Mouse (Mus musculus) liver, adult (tissue): Measurements from ENCODE around the gene Zap70.

Experiments
- GATA4 ChIP-seq: IDR thresholded peaks from 2 replicates; pipeline ENCODE4 v1.6.1; 2014; ENCODE audit warnings: mild to moderate bottlenecking, low read length; ENCODE audit not compliant: insufficient replicate concordance

Gene Zap70

GRCm38 (mm10) chr1:36761061-36761460 lies 537 bp upstream of the Zap70 start:
- TF ChIP-seq GATA4 = no peak

- no peak for TF ChIP-seq GATA4
Observed at GRCm38 (mm10) chr1:36766431-36767205, 5.0 kb downstream of the Zap70 start.

- TF ChIP-seq GATA4 = no peak
Observed at GRCm38 (mm10) chr1:36767321-36767720, 5.7 kb downstream of the Zap70 start.

DNA sequence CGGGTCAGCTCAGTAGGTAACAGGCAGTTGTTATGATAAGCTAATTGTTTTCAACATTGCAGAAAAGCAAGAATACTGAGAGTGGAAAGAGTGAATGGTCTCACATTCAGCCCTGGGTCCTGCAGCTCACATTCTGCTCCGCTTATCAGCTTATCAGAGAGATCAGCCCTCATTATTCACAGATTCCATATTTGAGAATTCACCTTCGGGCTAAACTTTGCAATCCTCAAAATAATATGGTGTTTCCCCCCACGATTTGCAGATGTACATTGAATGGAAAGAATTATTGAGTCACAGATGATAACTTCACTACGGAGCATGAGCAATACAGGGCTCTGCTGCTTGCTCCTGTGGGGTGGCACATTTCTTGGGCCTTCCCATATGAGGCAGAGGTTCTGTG lies 7.2 kb downstream of the Zap70 start:
- TF ChIP-seq GATA4 = no peak

DNA sequence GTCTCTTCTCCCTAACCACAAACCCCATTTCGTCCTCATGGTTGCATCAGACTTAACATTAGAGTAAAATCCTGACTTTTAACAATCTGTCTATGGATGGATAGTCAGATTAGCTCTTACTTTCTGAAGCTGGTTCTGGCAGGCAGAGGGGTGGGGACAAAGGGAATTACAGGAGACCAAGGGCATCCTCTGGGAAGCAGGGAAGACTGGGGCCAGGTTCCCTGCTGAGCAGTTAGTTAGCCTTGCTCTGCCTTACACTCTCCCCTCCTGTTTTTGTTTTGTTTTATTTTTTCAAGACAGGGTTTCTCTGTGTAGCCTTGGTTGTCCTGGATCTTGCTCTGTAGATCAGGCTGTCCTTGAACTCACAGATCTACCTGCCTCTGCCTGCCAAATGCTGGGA lies 8.4 kb downstream of the Zap70 start:
- TF ChIP-seq GATA4 = no peak

DNA sequence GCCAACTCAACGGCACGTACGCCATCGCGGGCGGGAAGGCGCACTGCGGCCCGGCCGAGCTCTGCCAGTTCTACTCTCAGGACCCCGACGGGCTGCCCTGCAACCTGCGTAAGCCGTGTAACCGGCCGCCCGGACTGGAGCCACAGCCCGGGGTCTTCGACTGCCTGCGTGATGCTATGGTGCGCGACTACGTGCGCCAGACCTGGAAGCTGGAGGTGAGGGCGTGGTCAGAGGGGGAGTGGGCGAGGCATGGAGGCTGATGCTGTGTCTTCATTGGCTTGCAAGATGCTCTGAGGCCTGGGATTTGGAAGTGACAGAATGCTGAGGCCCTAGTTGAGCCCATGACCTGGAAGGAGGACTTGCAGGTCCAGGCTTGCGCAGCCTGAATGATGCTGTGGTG lies 9.4 kb downstream of the Zap70 start:
- no peak for TF ChIP-seq GATA4

DNA sequence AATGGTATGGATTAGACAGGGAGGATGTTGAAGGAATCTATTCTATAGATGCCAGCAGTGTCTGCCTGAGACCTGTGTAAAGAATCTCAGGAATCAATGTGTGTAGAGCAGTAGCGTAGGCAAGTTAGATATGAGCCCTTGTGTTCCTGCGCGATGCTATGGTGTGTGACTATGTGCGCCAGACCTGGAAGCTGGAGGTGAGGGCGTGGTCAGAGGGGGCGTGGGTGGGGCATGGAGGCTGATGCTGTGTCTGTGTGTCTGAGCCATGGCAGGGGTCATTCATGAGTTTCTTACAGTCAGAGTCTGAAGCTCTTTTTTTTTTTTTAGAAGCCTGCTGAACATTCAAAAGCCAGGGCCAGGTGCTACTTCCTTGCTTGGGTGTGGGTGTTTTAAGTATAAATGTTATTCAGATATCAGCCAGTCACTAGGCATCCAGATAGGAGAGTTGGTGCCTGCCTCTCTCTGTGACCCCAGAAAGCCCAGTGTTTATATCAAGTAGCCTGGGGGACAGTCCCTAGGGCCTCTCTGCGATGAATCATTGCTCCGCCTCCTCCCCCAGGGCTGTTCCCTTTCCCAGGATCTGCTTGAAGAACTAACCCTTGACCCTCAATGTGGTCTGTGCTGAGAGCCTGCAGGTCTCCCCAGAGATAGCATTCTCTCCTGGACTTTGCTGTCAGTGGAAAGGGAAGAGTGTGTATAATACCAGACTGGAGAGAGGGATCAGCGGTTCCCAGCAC lies 10.8 kb downstream of the Zap70 start:
- TF ChIP-seq GATA4 = no peak

DNA sequence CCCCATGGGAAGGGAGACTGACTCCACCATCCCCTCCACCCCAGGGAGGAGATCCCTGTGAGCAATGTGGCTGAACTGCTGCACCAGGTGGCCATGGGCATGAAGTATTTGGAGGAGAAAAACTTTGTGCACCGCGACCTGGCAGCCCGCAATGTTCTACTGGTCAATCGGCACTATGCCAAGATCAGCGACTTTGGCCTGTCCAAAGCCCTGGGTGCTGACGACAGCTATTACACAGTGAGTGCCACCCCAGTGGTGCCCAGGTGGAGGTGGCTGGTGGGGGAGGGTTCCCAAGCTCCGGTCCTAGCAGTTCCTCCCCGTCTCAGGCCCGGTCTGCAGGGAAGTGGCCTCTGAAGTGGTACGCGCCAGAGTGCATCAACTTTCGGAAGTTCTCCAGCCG lies 19.2 kb downstream of the Zap70 start:
- TF ChIP-seq GATA4 = no peak

DNA sequence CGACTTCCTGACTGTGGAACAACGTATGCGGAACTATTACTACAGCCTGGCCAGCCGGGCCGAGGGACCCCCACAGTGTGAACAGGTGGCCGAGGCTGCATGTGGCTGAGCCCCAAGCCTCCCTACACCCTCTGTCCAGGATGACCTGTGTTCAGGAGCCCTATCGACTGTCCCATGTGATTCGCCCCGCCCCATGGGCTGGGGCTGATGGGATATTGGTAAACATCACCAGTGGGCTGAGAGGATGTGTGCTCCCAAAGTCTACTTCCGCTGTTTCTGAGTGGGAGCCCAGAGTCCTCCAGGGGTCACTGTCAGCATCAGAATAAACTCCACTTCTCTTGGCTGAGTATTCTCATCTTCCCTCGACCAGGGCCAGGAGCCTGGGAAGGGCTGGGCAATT lies 20.9 kb downstream of the Zap70 start:
- TF ChIP-seq GATA4 = no peak

DNA sequence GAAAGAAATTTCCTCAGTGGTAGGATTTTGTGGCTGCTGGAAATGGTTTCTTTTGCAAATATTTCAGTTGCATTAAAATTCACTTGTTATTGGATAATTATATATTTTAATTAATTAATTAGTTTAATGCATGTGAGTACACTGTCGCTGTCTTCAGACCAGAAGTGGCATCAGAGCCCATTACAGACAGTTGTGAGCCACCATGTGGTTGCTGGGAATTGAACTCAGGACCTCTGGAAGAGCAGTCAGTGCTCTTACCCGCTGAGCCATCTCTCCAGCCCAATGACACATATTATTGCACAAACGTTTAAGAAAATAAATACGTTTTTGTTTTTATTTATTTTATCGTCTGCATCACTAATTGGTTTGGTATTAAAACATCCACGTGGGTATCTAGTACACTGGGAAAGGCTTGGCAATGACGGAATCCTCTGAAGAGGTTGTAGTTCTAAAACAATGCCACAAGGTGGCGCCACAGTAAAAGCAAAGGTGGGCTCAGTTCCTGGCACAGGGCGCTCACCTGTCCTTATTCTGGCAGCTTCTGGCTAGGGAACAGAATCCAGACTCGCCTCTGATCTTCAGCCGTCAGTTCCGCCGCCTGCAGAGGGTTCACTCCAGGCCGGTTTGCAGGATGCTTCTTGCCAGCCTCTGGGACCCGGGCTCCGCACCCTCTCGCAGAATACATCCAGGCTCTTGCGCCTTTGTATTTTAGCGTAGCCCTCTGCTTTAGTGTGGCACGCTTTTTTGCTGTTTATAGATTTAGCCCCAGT lies 23.0 kb downstream of the Zap70 start:
- no peak for TF ChIP-seq GATA4

DNA sequence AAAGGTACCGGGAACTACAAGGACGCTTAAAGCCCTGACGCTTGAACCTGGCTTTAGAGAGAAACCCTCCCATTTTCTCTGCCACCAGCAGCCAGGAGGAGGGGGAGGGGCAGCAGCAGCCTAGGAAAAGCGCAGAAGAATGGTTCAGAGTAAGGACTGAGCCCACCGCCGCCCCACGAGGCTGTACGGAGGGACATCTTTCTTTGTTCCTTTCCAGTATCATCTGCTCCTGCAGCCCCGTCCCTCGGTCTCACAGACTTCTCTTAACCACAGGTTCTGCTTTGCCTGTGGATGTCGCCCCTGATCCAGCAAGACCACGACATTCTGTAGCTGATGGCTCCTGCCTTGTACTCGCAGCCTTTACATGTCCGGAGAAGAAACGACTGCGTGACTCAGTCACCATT lies 23.6 kb downstream of the Zap70 start:
- no peak for TF ChIP-seq GATA4

GRCm38 (mm10) chr1:36786377-36786776 lies 24.8 kb downstream of the Zap70 start:
- no peak for TF ChIP-seq GATA4

- no peak for TF ChIP-seq GATA4
Observed at GRCm38 (mm10) chr1:36789416-36789815, 27.8 kb downstream of the Zap70 start.

DNA sequence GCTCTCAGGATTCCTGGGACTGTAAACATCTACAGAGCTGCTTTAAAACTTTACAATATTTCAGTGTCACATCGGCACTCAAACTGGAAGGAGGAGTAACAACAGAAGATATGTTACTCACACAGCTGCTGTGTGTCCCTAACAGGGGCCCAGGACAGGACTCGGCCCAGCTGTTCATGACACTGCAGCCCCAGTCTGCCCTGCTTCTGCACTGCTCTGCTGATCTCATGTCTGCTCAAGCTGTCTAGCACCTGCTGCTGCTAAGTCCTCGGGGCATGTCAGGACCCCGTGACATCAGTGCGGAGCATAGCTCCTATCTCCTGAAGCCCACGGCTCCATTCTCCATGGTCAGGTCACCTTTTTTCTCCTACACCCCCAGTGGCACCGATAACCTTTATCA lies 35.1 kb downstream of the Zap70 start:
- no peak for TF ChIP-seq GATA4

GRCm38 (mm10) chr1:36797481-36797880 lies 35.9 kb downstream of the Zap70 start:
- no peak for TF ChIP-seq GATA4
